Mouse (Mus musculus): ENCODE results near the gene Ankrd22.
"Not testable (repeated sequence)": the region's sequence is repeated elsewhere in the genome, so short reads cannot be mapped to it uniquely, and the experiment has no call there.

The Ankrd22 gene

DNA sequence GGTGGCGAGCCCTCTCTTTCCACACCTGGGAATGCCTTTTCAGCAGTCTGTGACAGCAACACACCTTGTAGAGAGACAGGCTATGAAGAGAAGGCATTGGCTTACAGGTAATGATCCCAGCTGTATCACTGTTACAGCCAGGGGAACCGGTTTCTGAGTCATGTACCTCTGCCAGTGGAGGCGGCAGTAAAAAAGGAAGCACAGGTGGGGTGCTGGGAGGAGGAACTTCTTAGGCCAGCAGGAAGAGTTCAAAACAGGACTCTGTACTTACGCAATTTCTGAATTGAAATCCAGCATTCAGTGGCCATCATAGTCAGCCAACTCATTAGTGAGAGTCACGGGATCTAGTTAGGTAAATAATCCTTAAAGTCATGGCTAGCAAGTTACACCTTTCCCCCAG, at the start of gene Ankrd22:
TSS of gene Ankrd22 (minus strand) at position 163 of the 400 bp plus-strand sequence.
- peak; percentile 20 to 25 for DNase-seq

DNA sequence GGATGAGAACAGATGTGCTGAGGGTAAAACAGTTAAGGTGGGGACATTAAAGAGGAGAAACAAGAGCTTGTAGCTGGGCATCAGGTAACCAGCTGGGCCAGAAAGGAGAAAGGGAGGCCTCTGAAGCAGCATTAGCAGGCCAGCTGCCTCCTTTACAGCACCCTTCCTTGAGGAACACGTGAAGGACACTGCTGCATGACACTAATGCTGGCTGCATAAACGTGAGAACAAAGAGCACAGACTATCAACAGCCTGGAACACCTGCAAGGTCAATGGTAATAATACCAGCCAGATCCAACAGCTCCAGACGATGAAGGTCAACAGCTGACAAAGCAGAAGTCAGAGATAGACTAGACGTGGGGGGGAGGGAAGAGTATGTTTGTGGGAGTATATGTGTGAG, 48.3 kb upstream of the Ankrd22 start:
- no peak for DNase-seq

DNA sequence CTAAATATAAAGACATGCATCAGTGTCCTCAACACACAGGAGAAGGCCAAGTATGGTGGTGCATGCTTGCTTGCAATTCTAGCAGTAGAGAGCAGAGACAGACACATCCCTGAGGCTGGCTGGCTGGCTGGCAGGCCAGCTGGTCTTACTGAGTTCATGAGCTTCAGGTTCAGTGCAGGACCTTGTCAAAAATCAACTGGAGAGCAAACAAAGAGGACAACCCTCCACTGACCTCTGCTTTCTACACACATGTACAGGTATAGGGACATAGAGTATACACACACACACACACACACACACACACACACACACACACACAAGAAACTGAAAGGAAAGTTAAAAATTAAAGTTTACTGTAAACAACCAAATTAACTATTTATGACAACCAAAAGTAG, 47.4 kb upstream of the Ankrd22 start:
- no peak for DNase-seq

GRCm38 (mm10) chr19:34212489-34213250, 46.8 kb upstream of the Ankrd22 start:
- no peak for DNase-seq

- DNase-seq = no peak
Observed at GRCm38 (mm10) chr19:34210841-34211240, 45.0 kb upstream of the Ankrd22 start.

- no peak for DNase-seq
Observed at GRCm38 (mm10) chr19:34209930-34210581, 44.2 kb upstream of the Ankrd22 start.

- DNase-seq = no peak
Observed at GRCm38 (mm10) chr19:34209031-34209430, 43.2 kb upstream of the Ankrd22 start.

GRCm38 (mm10) chr19:34206760-34207440, 41.0 kb upstream of the Ankrd22 start:
- no peak for DNase-seq

DNA sequence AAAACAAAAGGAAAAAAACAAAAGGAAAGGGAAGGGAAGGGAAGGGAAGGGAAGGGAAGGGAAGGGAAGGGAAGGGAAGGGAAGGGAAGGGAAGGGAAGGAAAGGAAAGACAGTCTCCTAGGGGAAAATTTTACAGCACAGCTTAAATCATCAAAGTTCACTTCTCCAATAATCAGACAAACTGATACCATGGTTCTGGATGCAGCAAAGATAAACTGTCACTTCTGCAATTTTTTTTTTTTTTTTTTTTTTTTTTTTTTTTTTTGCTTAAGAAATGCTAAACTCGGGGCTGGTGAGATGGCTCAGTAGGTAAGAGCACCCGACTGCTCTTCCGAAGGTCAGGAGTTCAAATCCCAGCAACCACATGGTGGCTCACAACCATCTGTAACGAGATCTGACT, 40.3 kb upstream of the Ankrd22 start:
- DNase-seq = not testable (repeated sequence)

GRCm38 (mm10) chr19:34202668-34203067, 36.8 kb upstream of the Ankrd22 start:
- DNase-seq = no peak

GRCm38 (mm10) chr19:34199488-34199887, 33.6 kb upstream of the Ankrd22 start:
- no peak for DNase-seq

GRCm38 (mm10) chr19:34198901-34199300, 33.0 kb upstream of the Ankrd22 start:
- DNase-seq = no peak

DNA sequence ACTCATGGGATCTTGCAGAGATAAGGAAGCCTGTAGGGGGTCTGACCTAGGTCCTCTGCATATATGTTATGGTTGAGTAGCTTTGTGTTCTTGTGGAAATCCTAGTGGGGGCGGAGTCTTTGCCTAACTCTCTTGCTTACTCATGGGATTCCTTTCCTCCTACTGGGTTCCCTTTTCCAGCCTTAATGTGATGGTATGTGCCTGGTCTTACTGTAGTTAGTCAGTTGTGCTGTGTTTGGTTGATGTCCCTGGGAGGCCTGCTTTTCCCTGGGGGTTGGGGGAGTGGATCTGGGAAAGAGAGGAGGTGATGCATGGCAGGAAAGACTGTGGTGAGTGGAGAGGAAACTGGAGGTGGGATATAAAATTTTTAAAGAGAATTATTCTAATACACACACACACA, 32.2 kb upstream of the Ankrd22 start:
- no peak for DNase-seq

DNA sequence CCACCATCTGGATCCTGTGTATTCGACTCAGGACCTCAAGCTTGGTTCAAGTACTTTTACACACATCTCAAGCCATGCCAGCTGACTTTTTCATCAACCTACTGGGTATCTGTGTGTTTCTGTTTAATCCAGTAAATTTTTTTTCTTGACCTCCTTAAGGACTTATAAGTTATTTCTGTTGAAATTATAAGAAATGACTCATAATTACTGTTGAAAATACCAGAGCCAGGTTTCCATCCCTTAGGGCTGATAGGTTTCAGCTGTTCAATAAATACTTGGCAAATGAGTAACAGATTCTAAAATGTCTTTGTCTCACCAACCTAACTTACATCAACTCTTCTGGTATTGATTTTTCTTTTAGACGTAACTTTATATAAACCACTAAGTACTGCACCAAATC, 29.2 kb upstream of the Ankrd22 start:
- DNase-seq = no peak

DNA sequence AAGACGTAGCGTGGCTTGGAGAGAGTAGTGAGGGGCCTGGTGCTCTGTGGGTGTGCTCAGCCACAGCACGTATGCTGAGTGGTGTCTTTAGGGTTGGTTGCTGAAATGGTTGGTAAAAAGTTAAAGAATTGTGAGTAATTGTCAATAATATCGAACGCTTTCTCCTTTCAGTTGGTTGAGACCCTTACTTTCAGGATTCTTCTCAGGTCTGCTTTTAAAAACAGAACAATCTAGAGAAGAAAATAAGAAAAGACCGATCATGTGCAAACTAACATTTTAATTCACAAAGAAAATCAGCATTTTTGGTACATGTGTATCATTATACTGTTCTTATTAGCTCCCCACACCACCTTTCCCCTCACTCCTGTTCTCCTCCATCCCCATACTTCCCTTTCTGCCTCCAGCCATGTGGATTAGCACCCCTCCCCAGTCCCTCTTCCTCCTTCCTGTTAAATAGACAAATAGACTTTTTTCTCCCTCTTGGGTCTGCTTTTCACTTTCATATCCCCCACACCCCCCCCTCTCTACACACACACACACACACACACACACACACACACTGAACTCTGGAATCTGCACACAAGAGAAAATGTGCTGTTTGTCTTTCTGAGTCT, 28.4 kb upstream of the Ankrd22 start:
- DNase-seq = no peak

DNA sequence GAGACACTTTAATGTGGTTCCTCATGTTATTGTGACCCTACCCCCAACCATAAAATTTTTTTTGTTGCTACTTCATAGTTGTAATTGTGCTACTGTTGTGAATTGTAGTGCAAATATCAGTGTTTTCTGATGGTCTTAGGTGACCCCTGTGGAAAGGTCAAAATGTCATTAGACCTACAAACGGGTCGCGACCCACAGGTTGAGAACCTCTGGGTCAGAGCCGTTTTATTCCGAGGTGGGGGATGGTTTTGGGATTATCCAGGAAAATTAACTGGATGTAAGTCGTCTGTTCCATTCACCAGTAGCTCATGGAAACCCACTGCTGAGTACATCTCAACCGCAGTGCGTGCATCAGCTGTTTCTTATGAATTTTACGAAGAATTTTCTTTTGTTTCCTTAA, 27.8 kb upstream of the Ankrd22 start:
- DNase-seq = no peak

DNA sequence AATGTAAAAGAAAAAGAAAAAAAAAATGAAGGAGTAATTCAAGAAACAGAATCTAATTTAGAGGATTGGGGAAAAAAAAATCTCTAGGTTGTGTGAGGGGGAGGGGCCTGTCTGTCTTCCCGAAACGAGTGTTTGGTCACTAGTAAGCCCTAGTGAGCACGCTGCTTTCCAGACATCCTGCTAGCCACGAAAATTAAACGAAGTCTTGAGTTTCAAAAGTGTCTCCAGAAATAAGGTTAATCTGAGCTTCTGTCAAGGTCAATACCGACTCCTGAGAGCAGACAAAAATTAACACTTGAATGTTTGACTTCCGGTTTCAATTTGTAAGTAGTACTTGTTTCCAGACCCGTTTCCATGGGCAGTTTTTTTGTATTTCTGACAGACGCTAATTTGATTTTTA, 27.3 kb upstream of the Ankrd22 start:
- DNase-seq = no peak

- DNase-seq = peak; percentile 82 to 84
Observed at GRCm38 (mm10) chr19:34192008-34192963, 26.4 kb upstream of the Ankrd22 start, which contains the start of gene Stambpl1. Gene Stambpl1 (plus strand): TSS chr19:34192229.

DNA sequence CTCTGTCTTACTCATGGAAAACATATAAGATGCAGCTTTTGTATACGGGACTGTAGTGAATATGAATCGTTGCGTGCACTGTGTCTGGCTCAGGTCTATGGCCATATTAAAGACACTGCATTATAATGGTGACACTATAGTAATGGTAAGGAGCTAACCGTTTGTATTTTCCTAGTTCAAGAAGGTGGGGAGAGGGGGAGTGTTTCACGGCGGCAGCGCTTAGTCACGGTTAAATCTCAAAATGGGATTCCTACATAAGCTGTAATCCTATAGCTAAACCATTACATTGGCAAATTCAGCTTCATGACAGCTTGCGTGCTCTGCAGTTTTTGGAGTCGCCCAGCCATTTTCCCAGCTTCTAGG, 25.8 kb upstream of the Ankrd22 start:
- DNase-seq = no peak

- no peak for DNase-seq
Observed at GRCm38 (mm10) chr19:34186845-34187244, 21.0 kb upstream of the Ankrd22 start.

DNA sequence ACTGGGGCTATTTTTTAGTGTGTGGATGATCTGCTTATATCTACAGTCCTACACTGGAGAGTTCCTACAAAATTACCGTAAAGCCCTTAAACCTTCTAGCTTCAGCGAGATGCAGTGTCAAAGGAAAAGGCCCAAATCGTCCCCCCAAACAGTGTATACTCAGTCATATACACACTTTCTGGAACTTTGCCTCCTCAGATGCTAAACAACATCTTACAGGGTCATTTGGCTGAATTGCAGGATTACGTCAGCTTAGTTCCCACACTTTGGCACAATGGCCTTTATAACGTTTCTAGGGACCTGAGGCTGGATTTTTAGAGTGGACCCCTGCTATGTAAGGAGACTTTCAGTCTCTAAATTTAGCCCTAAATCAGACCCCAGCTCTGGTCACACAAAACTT, 16.6 kb upstream of the Ankrd22 start:
- DNase-seq = no peak

GRCm38 (mm10) chr19:34181234-34181633, 15.4 kb upstream of the Ankrd22 start:
- no peak for DNase-seq

Measured in lung, postnatal 4 days (tissue).